Mouse (Mus musculus) G1E (cell line): Measurements from ENCODE around the gene Ube2v1. TPM values are rescaled to one million over a fixed set of nuclear protein-coding genes. Genes with fewer than 3 reads are reported as not detected.

ENCODE experiments used
- ATAC-seq: 2 replicates; pipeline ENCODE4 v1.8.0; 2016; ENCODE audit warnings: mild to moderate bottlenecking; ENCODE audit not compliant: insufficient number of reproducible peaks, poor library complexity, low FRiP score, severe bottlenecking; ENCODE audit errors: extremely low read depth
- DNase-seq: peaks from one replicate; pipeline ENCODE4 v3.0.0; 2012; ENCODE audit warnings: low spot score
- H3K27me3 ChIP-seq: 2 replicates; pipeline ENCODE4 v1.6.1; 2012; ENCODE audit warnings: mild to moderate bottlenecking, low read length, inconsistent platforms; ENCODE audit not compliant: insufficient read depth
- H3K36me3 ChIP-seq: replicated peaks from 2 replicates; pipeline ENCODE3; 2012; ENCODE audit warnings: mild to moderate bottlenecking, inconsistent platforms
- H3K4me1 ChIP-seq: 2 replicates; pipeline ENCODE4 v1.6.1; 2012; ENCODE audit warnings: low read depth, low read length, inconsistent platforms, mixed read lengths; ENCODE audit not compliant: insufficient read depth
- H3K4me3 ChIP-seq: 2 replicates; pipeline ENCODE4 v1.5.1; 2012; ENCODE audit warnings: low read depth, mild to moderate bottlenecking, inconsistent platforms, low read length, moderate library complexity, mixed read lengths
- H3K9me3 ChIP-seq: replicated peaks from 2 replicates; pipeline ENCODE4 v1.6.1; 2012; ENCODE audit warnings: inconsistent platforms
- CTCF ChIP-seq: IDR thresholded peaks from 2 replicates; pipeline ENCODE4 v1.5.1; 2012; ENCODE audit warnings: low read depth, low read length, inconsistent platforms, mixed read lengths
- GATA1 ChIP-seq: IDR thresholded peaks from 2 replicates; pipeline ENCODE4 v1.6.1; 2012; ENCODE audit warnings: borderline replicate concordance, low read length, inconsistent platforms, mixed read lengths
- GATA2 ChIP-seq: IDR thresholded peaks from 2 replicates; pipeline ENCODE4 v1.6.1; 2012; ENCODE audit warnings: low read depth, low read length, inconsistent platforms, borderline replicate concordance
- POLR2AphosphoS5 ChIP-seq: IDR thresholded peaks from 2 replicates; pipeline ENCODE4 v1.6.1; 2012; ENCODE audit warnings: low read depth, low read length, inconsistent platforms; ENCODE audit not compliant: insufficient replicate concordance
- TAL1 ChIP-seq: conservative IDR thresholded peaks from 2 replicates; pipeline ENCODE4 v1.6.1; 2012; ENCODE audit warnings: low read depth, low read length, inconsistent platforms, mixed read lengths
- polyA plus RNA-seq: library from polyadenylated mRNA; stranded (reverse); fragments of >175 nt; gene quantifications from 2 replicates; pipeline ENCODE4 v1.2.3, GENCODE M21; 2012
- total RNA-seq, 2 experiments: library from RNA; stranded (forward) in 1 of 2; stranded (reverse) in 1 of 2; fragments of 200-1000 nt in 1 of 2; fragments of >200 nt in 1 of 2; fragmentation: Nextera tagmentation in 1 of 2; gene quantifications; 2 replicates each; pipeline ENCODE4 v1.2.3; 2014 to 2017

Ube2v1 gene
- total and polyA plus RNA-seq, 3 experiments, result 83.9 to 203 (median 149) TPM

- DNase-seq, result no peak
- Histone ChIP-seq H3K4me3 (no peak overlapping the region), H3K4me1 (peaks cover 75% of the 10 kb centered on the region), H3K27me3 (no peaks in the 10 kb centered on the region), H3K9me3 (no peaks in the 10 kb centered on the region), H3K36me3 (peaks cover 89% of the 10 kb centered on the region)
- ATAC-seq, result no peak
- TF ChIP-seq TAL1 (no peak), CTCF (no peak), GATA1 (no peak), POLR2AphosphoS5 (no peak), GATA2 (no peak)
These were observed 6.2 kb downstream of the Ube2v1 start for GRCm38 (mm10) chr2:167625670-167626069.

- no peak for ATAC-seq
- Histone ChIP-seq H3K4me3 (no peak overlapping the region), H3K9me3 (no peaks in the 10 kb centered on the region), H3K4me1 (peaks cover 69% of the 10 kb centered on the region), H3K36me3 (peaks cover 86% of the 10 kb centered on the region), H3K27me3 (no peaks in the 10 kb centered on the region)
- no peak for DNase-seq
- TF ChIP-seq GATA2 (no peak), CTCF (no peak), POLR2AphosphoS5 (no peak), GATA1 (no peak), TAL1 (no peak)
These were observed 7.4 kb downstream of the Ube2v1 start for GRCm38 (mm10) chr2:167624368-167625075.

- Histone ChIP-seq H3K4me1 (peaks cover 60% of the 10 kb centered on the region), H3K4me3 (no peak overlapping the region), H3K36me3 (peaks cover 84% of the 10 kb centered on the region), H3K9me3 (no peaks in the 10 kb centered on the region), H3K27me3 (no peaks in the 10 kb centered on the region)
- no peak for DNase-seq
- no peak for TF ChIP-seq TAL1
- no peak for TF ChIP-seq POLR2AphosphoS5
- TF ChIP-seq GATA1, result no peak
- no peak for TF ChIP-seq GATA2
- no peak for TF ChIP-seq CTCF
- no peak for ATAC-seq
These were observed 8.9 kb downstream of the Ube2v1 start for GRCm38 (mm10) chr2:167622965-167623364.

GRCm38 (mm10) chr2:167622352-167622751 lies 9.5 kb downstream of the Ube2v1 start:
- H3K4me1 ChIP-seq, result peaks cover 56% of the 10 kb centered on the region
- no peak for ATAC-seq
- no peak for DNase-seq
- H3K27me3 ChIP-seq, result no peaks in the 10 kb centered on the region
- peaks cover 84% of the 10 kb centered on the region for H3K36me3 ChIP-seq
- TF ChIP-seq TAL1 (no peak), POLR2AphosphoS5 (no peak), GATA1 (no peak), CTCF (no peak), GATA2 (no peak)
- H3K9me3 ChIP-seq, result no peaks in the 10 kb centered on the region
- no peak overlapping the region for H3K4me3 ChIP-seq

- TF ChIP-seq GATA1 (no peak), POLR2AphosphoS5 (no peak), TAL1 (no peak), CTCF (no peak), GATA2 (no peak)
- Histone ChIP-seq H3K36me3 (peaks cover 86% of the 10 kb centered on the region), H3K9me3 (no peaks in the 10 kb centered on the region), H3K4me1 (peaks cover 48% of the 10 kb centered on the region), H3K27me3 (no peaks in the 10 kb centered on the region), H3K4me3 (no peak overlapping the region; the same call in 1 of the 2 replicates)
- DNase-seq, result no peak
- ATAC-seq, result no peak; the same call in 1 of the 2 replicates
These were observed 10.4 kb downstream of the Ube2v1 start for GRCm38 (mm10) chr2:167621255-167622087.

DNA sequence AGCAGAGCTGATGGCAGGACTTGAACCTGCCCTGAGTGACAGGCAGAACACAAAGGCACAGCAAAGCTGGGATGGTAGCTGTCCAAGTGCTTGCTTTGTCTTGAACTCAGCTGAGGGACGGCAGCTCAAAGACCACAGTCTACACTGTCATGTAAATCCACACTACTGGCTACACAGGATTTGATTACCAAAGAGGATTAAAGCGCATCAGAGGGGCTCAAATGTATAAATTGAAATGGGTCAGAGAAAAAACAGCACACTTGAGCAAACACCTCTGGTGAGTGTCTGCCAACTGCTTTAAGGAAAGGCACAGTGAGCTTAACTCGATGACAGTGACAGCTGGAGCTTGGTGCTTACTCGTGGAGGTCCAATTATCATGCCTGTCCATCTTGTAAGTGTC lies 14.4 kb downstream of the Ube2v1 start:
- no peak for ATAC-seq

More for the DNA sequence above, 14.4 kb downstream of the Ube2v1 start:
- no peak for DNase-seq
- Histone ChIP-seq H3K27me3 (no peaks in the 10 kb centered on the region), H3K4me1 (peaks cover 39% of the 10 kb centered on the region), H3K36me3 (peaks cover 93% of the 10 kb centered on the region), H3K4me3 (no peak overlapping the region), H3K9me3 (peaks cover 9% of the 10 kb centered on the region)
- TF ChIP-seq POLR2AphosphoS5, result no peak
